Mouse (Mus musculus) small intestine, adult 2 months (tissue): ENCODE data around the gene Dock2. TPM values are rescaled to one million over a fixed set of nuclear protein-coding genes. Genes with fewer than 3 reads are reported as not detected.

ENCODE experiments used
- H3K27ac ChIP-seq: fragments of 200-500 bp; 2 replicates; pipeline ENCODE4 v1.5.1; 2012; ENCODE audit warnings: low read depth, low read length, control low read depth, inconsistent platforms; ENCODE audit not compliant: insufficient read depth
- H3K27me3 ChIP-seq: fragments of 200-500 bp; 2 replicates; pipeline ENCODE4 v1.6.1; 2012; ENCODE audit warnings: mild to moderate bottlenecking, moderate library complexity, low read length, inconsistent platforms; ENCODE audit not compliant: control insufficient read depth, insufficient read depth
- H3K36me3 ChIP-seq: fragments of 200-500 bp; 2 replicates; pipeline ENCODE4 v1.6.1; 2012; ENCODE audit warnings: mild to moderate bottlenecking, low read length, control low read depth, inconsistent platforms; ENCODE audit not compliant: control insufficient read depth, insufficient read depth
- H3K4me1 ChIP-seq: fragments of 200-500 bp; 2 replicates; pipeline ENCODE4 v1.6.1; 2012; ENCODE audit warnings: low read length, inconsistent platforms, mixed read lengths; ENCODE audit not compliant: control insufficient read depth, insufficient read depth, insufficient read length
- H3K4me3 ChIP-seq: fragments of 200-500 bp; 2 replicates; pipeline ENCODE4 v1.5.1; 2012; ENCODE audit warnings: low read depth, mild to moderate bottlenecking, control low read depth, inconsistent platforms, low read length, moderate library complexity
- CTCF ChIP-seq: fragments of 200-500 bp; IDR thresholded peaks from 2 replicates; pipeline ENCODE4 v1.5.1; 2012; ENCODE audit warnings: low read depth, mild to moderate bottlenecking, control low read depth, inconsistent platforms, low read length, moderate library complexity, mixed read lengths; ENCODE audit not compliant: insufficient replicate concordance, insufficient read length; ENCODE audit errors: extremely low read depth
- POLR2A ChIP-seq: fragments of 200-500 bp; IDR thresholded peaks from 2 replicates; pipeline ENCODE4 v1.6.1; 2012; ENCODE audit warnings: low read depth, mild to moderate bottlenecking, control low read depth, inconsistent platforms, low read length, moderate library complexity
- WGBS: fragments of 180-500 bp; shearing (Covaris S2); methylation state at CpG from one replicate; pipeline ENCODE4 v1.1.7; 2018; 5-methylcytosine and 5-hydroxymethylcytosine counted together
- polyA plus RNA-seq: library from polyadenylated mRNA; depleted of rRNA; stranded (reverse); fragments of >200 nt; gene quantifications from 2 replicates; pipeline ENCODE4 v1.2.3, GENCODE M21; 2012

The Dock2 gene
- polyA plus RNA-seq, 1 experiment = 2.5 TPM

DNA sequence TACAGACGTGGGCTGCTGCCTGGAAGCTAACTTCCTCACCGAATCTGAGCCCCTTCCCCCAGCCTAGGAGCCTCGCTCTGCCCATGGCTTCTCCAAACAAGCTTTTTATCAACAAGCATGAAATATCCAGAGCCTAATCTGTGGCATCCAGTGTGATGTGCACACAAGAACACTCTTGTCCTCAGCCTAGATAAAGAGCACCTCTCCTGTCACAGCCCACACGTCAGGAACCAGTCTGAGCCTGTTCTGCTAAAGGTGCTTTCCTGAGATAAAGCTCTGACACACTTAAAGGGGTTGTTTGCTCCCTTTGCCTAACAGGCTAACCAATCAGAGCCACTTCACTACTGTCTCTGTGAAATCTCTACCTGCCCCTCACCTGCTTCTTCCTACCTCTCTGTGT is 268.4 kb downstream of the Dock2 start:
- Histone ChIP-seq H3K27me3 (no peaks in the 10 kb centered on the region), H3K4me3 (no peak overlapping the region), H3K4me1 (no peaks in the 10 kb centered on the region), H3K36me3 (no peaks in the 10 kb centered on the region), H3K27ac (no peak overlapping the region)
- WGBS = 26% methylated on average over 4 of the region's 4 CpGs
- TF ChIP-seq CTCF = no peak
- TF ChIP-seq POLR2A = no peak

- no peak overlapping the region for H3K4me3 ChIP-seq
- H3K27ac ChIP-seq = no peak overlapping the region
- H3K4me1 ChIP-seq = no peaks in the 10 kb centered on the region
- no peaks in the 10 kb centered on the region for H3K27me3 ChIP-seq
- 71% methylated on average over 1 of the region's 1 CpGs for WGBS
- TF ChIP-seq CTCF = no peak
- no peak for TF ChIP-seq POLR2A
- no peaks in the 10 kb centered on the region for H3K36me3 ChIP-seq
These were observed 277.3 kb downstream of the Dock2 start for GRCm38 (mm10) chr11:34506390-34506789.

GRCm38 (mm10) chr11:34499663-34500062 is 284.0 kb downstream of the Dock2 start:
- Histone ChIP-seq H3K4me1 (no peaks in the 10 kb centered on the region), H3K4me3 (no peak overlapping the region), H3K27me3 (no peaks in the 10 kb centered on the region), H3K36me3 (no peaks in the 10 kb centered on the region), H3K27ac (no peak overlapping the region)
- 83% methylated on average over 1 of the region's 1 CpGs for whole genome bisulfite sequencing
- TF ChIP-seq CTCF (no peak), POLR2A (no peak)

DNA sequence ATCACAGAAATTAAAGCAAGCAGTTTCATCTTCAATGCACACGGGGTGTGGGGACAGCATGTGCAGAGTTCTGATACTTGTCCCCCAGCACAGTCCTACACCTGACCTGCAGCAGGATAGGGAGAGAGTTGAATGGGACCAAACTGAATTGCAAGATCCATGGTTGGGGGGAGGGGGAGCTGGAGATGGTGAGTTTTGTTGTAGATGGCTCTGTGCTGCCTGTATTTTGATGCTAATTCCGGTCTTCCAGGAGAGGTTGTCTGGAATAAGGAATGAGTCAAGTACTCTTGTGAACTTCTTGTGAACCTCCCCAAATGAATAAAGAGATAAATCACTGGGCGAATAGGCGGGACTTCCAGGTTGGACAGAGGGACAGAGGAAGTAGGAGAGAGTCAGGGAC is 289.0 kb downstream of the Dock2 start:
- H3K36me3 ChIP-seq = no peaks in the 10 kb centered on the region
- no peak overlapping the region for H3K27ac ChIP-seq
- 85% methylated on average over 4 of the region's 4 CpGs for WGBS
- TF ChIP-seq CTCF = no peak
- no peak for TF ChIP-seq POLR2A
- no peaks in the 10 kb centered on the region for H3K27me3 ChIP-seq
- no peak overlapping the region for H3K4me3 ChIP-seq
- no peaks in the 10 kb centered on the region for H3K4me1 ChIP-seq

DNA sequence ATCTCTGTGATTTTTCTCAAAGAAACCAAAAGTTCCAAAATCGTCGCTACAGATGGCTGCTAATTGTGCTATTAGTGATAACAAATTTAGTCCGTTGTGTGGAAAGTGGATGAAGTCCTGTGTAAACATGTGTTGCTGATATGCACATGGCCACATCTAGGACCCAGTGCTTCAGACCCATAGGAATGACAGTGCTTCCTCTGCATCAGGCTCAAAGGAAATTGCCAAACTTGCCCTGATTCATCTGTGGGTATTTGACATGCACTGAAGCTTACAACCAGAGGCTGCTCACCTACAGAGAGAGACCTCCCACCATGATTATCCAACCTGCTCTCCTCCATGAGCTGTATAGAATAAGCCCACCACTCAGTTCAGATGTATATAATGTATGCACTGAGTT is 290.7 kb downstream of the Dock2 start:
- H3K4me1 ChIP-seq = no peaks in the 10 kb centered on the region
- WGBS = 85% methylated on average over 3 of the region's 3 CpGs
- H3K27ac ChIP-seq = no peak overlapping the region
- H3K36me3 ChIP-seq = no peaks in the 10 kb centered on the region
- no peaks in the 10 kb centered on the region for H3K27me3 ChIP-seq
- TF ChIP-seq CTCF = no peak
- no peak overlapping the region for H3K4me3 ChIP-seq

GRCm38 (mm10) chr11:34492223-34492622 is 291.5 kb downstream of the Dock2 start:
- Histone ChIP-seq H3K4me1 (no peaks in the 10 kb centered on the region), H3K4me3 (no peak overlapping the region), H3K36me3 (no peaks in the 10 kb centered on the region), H3K27me3 (no peaks in the 10 kb centered on the region), H3K27ac (no peak overlapping the region)
- no peak for TF ChIP-seq CTCF
- WGBS = 76% methylated on average over 2 of the region's 2 CpGs

DNA sequence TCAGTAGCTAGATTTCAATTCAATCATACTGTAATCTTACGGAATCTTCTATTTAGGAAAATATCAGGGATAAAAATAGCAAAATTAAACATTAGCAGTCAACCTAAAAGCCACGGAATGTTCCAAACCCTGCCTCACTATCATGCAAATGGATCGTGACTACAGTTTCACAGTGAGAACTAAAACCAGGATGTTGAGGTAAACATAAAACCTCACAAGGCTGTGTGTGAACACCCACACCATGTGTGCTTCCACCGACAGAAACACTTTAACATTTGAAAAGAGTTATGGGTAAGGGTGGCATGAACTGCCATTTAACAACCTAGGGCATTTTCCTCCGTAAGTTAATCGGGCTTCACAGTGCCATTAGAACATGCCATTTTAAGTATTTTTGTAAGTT is 294.1 kb downstream of the Dock2 start:
- Histone ChIP-seq H3K4me1 (no peaks in the 10 kb centered on the region), H3K4me3 (no peak overlapping the region), H3K27me3 (no peaks in the 10 kb centered on the region), H3K36me3 (no peaks in the 10 kb centered on the region), H3K27ac (no peak overlapping the region)
- TF ChIP-seq POLR2A (no peak), CTCF (no peak)
- 77% methylated on average over 6 of the region's 6 CpGs for WGBS

GRCm38 (mm10) chr11:34479301-34479700 is 304.4 kb downstream of the Dock2 start:
- Histone ChIP-seq H3K27me3 (no peaks in the 10 kb centered on the region), H3K27ac (no peak overlapping the region), H3K4me3 (no peak overlapping the region), H3K36me3 (no peaks in the 10 kb centered on the region), H3K4me1 (no peaks in the 10 kb centered on the region)
- TF ChIP-seq CTCF = no peak
- TF ChIP-seq POLR2A = no peak
- WGBS = 62% methylated on average over 5 of the region's 5 CpGs
